Mouse (Mus musculus) v-Abl transformed pro-B cells (cell line): ENCODE measurements around the gene Arap1.

ENCODE experiments used
- in situ Hi-C, 2 experiments: fragments of 400-800 bp; cut with MboI; formaldehyde crosslinking; loops; one replicate each; pipeline ENCODE4 v1.15.1; 2025; ENCODE audit not compliant: unreplicated experiment in 2 of 2

Arap1 gene

GRCm38 (mm10) chr7:101356868-101357267, 9.0 kb downstream of the Arap1 start:
- in situ Hi-C loops, result no loop called here

- in situ Hi-C loops, result no loop called here
These were observed 12.5 kb downstream of the Arap1 start for GRCm38 (mm10) chr7:101360406-101360805.

GRCm38 (mm10) chr7:101361021-101361420, 13.2 kb downstream of the Arap1 start:
- in situ Hi-C loops, result no loop called here

GRCm38 (mm10) chr7:101361767-101362166, 13.9 kb downstream of the Arap1 start:
- in situ Hi-C loops, result no loop called here

GRCm38 (mm10) chr7:101362791-101363191, 14.9 kb downstream of the Arap1 start:
- in situ Hi-C loops, result no loop called here

GRCm38 (mm10) chr7:101363914-101364313, 16.0 kb downstream of the Arap1 start:
- in situ Hi-C loops, result no loop called here

- in situ Hi-C loops, result loop anchor here in 1 of 2 experiments (5.0 kb wide), 1 partner anchor 56 kb away; no protein-coding TSS in a partner anchor
These were observed 20.3 kb downstream of the Arap1 start for GRCm38 (mm10) chr7:101367901-101368852.

- in situ Hi-C loops, result loop anchor here (5.0 to 10.0 kb wide), 3 partner anchors 57 to 385 kb away; no protein-coding TSS in a partner anchor
These were observed 21.8 kb downstream of the Arap1 start for GRCm38 (mm10) chr7:101369666-101370065.

- in situ Hi-C loops, result loop anchor here (5.0 to 10.0 kb wide), 3 partner anchors 61 to 388 kb away; no protein-coding TSS in a partner anchor
These were observed 25.2 kb downstream of the Arap1 start for GRCm38 (mm10) chr7:101373082-101373481.

- in situ Hi-C loops, result loop anchor here (5.0 to 10.0 kb wide), 3 partner anchors 62 to 389 kb away; no protein-coding TSS in a partner anchor
These were observed 26.3 kb downstream of the Arap1 start for GRCm38 (mm10) chr7:101374155-101374554.

GRCm38 (mm10) chr7:101376701-101377340, 29.0 kb downstream of the Arap1 start:
- in situ Hi-C loops, result loop anchor here (5.0 to 10.0 kb wide), 3 partner anchors 145 to 392 kb away; no protein-coding TSS in a partner anchor

GRCm38 (mm10) chr7:101377741-101378262, 29.9 kb downstream of the Arap1 start:
- in situ Hi-C loops, result loop anchor here (5.0 to 10.0 kb wide), 3 partner anchors 146 to 393 kb away; no protein-coding TSS in a partner anchor

- in situ Hi-C loops, result loop anchor here (5.0 to 10.0 kb wide), 3 partner anchors 146 to 393 kb away; no protein-coding TSS in a partner anchor
These were observed 30.4 kb downstream of the Arap1 start for GRCm38 (mm10) chr7:101378285-101378684.

GRCm38 (mm10) chr7:101378796-101379465, 31.1 kb downstream of the Arap1 start:
- in situ Hi-C loops, result loop anchor here (5.0 to 10.0 kb wide), 3 partner anchors 147 to 394 kb away; no protein-coding TSS in a partner anchor

GRCm38 (mm10) chr7:101379732-101380131, 31.9 kb downstream of the Arap1 start:
- in situ Hi-C loops, result loop anchor here (5.0 to 10.0 kb wide), 3 partner anchors 147 to 395 kb away; no protein-coding TSS in a partner anchor

- in situ Hi-C loops, result no loop called here
These were observed 33.6 kb downstream of the Arap1 start for GRCm38 (mm10) chr7:101381512-101381911.

GRCm38 (mm10) chr7:101382378-101382777, 34.5 kb downstream of the Arap1 start:
- in situ Hi-C loops, result no loop called here

GRCm38 (mm10) chr7:101383756-101384155, 35.9 kb downstream of the Arap1 start:
- in situ Hi-C loops, result no loop called here

- in situ Hi-C loops, result no loop called here
These were observed 37.1 kb downstream of the Arap1 start for GRCm38 (mm10) chr7:101384931-101385330.

- in situ Hi-C loops, result no loop called here
These were observed 37.5 kb downstream of the Arap1 start for GRCm38 (mm10) chr7:101385331-101385733.
